Mouse (Mus musculus) spleen, postnatal 14 days (tissue): ENCODE measurements around the gene St13.

ENCODE experiments used
- DNase-seq, 2 experiments: peaks; one replicate each; pipeline ENCODE4 v3.0.0; 2021 to 2022; ENCODE audit warnings: low spot score in 2 of 2

The St13 gene

GRCm38 (mm10) chr15:81399638-81400315 lies at the start of gene St13, which contains the start of gene Xpnpep3:
TSS of gene St13 (minus strand) at chr15:81400077.
TSS of gene Xpnpep3 (plus strand) at chr15:81400138.
- peak; percentile 96 to 99 for DNase-seq

GRCm38 (mm10) chr15:81448463-81448862 lies 48.6 kb upstream of the St13 start:
- peak in 1 of 2 experiments; percentile 51 for DNase-seq

GRCm38 (mm10) chr15:81439236-81439635 lies 39.4 kb upstream of the St13 start:
- DNase-seq, result no peak

GRCm38 (mm10) chr15:81438345-81438744 lies 38.5 kb upstream of the St13 start:
- DNase-seq, result no peak

GRCm38 (mm10) chr15:81431195-81431594 lies 31.3 kb upstream of the St13 start:
- no peak for DNase-seq

GRCm38 (mm10) chr15:81427947-81428346 lies 28.1 kb upstream of the St13 start:
- DNase-seq, result no peak

GRCm38 (mm10) chr15:81425311-81425710 lies 25.4 kb upstream of the St13 start:
- no peak for DNase-seq

GRCm38 (mm10) chr15:81422156-81422681 lies 22.3 kb upstream of the St13 start:
- DNase-seq, result no peak

- no peak for DNase-seq
Measured at GRCm38 (mm10) chr15:81421454-81421853, 21.6 kb upstream of the St13 start.

GRCm38 (mm10) chr15:81418065-81418464 lies 18.2 kb upstream of the St13 start:
- no peak for DNase-seq

- peak; percentile 63 to 64 for DNase-seq
Measured at GRCm38 (mm10) chr15:81416763-81417310, 17.0 kb upstream of the St13 start.

- DNase-seq, result no peak
Measured at GRCm38 (mm10) chr15:81408199-81408598, 8.3 kb upstream of the St13 start, which contains the start of gene Dnajb7. TSS of gene Dnajb7 (minus strand) at chr15:81408299.

- DNase-seq, result no peak
Measured at GRCm38 (mm10) chr15:81405008-81405407, 5.1 kb upstream of the St13 start.

- no peak for DNase-seq
Measured at GRCm38 (mm10) chr15:81399297-81399637, 610 bp downstream of the St13 start.

GRCm38 (mm10) chr15:81398189-81398588 lies 1.7 kb downstream of the St13 start:
- no peak for DNase-seq

GRCm38 (mm10) chr15:81394211-81394915 lies 5.5 kb downstream of the St13 start:
- DNase-seq, result no peak

GRCm38 (mm10) chr15:81392997-81393396 lies 6.9 kb downstream of the St13 start:
- DNase-seq, result peak in 1 of 2 experiments; percentile 18

GRCm38 (mm10) chr15:81386327-81386726 lies 13.6 kb downstream of the St13 start:
- DNase-seq, result no peak

- no peak for DNase-seq
Measured at GRCm38 (mm10) chr15:81378845-81379244, 21.0 kb downstream of the St13 start.

- no peak for DNase-seq
Measured at GRCm38 (mm10) chr15:81374621-81375020, 25.3 kb downstream of the St13 start.

- DNase-seq, result no peak
Measured at GRCm38 (mm10) chr15:81370356-81370755, 29.5 kb downstream of the St13 start.

- no peak for DNase-seq
Measured at GRCm38 (mm10) chr15:81368601-81369000, 31.3 kb downstream of the St13 start.

- DNase-seq, result no peak
Measured at GRCm38 (mm10) chr15:81366241-81366640, 33.6 kb downstream of the St13 start.
